Mouse (Mus musculus) kidney, embryonic 14.5 days (tissue): ENCODE measurements at regions not wholly inside any gene's neighbourhood (a gene's known extent, or its start where the extent isn't known, plus 50 kb on each side); places are given as distances from the start of the nearest gene placed in this dataset.

Experiments
- ATAC-seq: fragments of 200-750 bp; cut with Nextera tagmentation; 2 replicates; pipeline ENCODE4 v1.8.0; 2017; ENCODE audit warnings: moderate number of reproducible peaks, mild to moderate bottlenecking, moderate TSS enrichment, moderate library complexity; ENCODE audit not compliant: low FRiP score, low TSS enrichment
- H3K27ac ChIP-seq: fragments of 300-500 bp; sonication (generic); 2 replicates; pipeline ENCODE4 v1.5.1; 2014; ENCODE audit warnings: low read depth, mild to moderate bottlenecking, low read length, moderate library complexity, mixed read lengths
- H3K27me3 ChIP-seq: fragments of 300-500 bp; sonication (generic); 2 replicates; pipeline ENCODE4 v1.6.1; 2014; ENCODE audit warnings: mild to moderate bottlenecking, low read length; ENCODE audit not compliant: control insufficient read depth, insufficient read depth
- H3K36me3 ChIP-seq: fragments of 300-500 bp; sonication (generic); 2 replicates; pipeline ENCODE4 v1.6.1; 2014; ENCODE audit warnings: low read length, mixed read lengths; ENCODE audit not compliant: control insufficient read depth, insufficient read depth
- H3K4me1 ChIP-seq: fragments of 300-500 bp; sonication (generic); 2 replicates; pipeline ENCODE4 v1.6.1; 2014; ENCODE audit warnings: low read length, mixed read lengths; ENCODE audit not compliant: control insufficient read depth, insufficient read depth
- H3K4me2 ChIP-seq: fragments of 300-500 bp; sonication (generic); replicated peaks from 2 replicates; pipeline ENCODE4 v1.6.1; 2014; ENCODE audit warnings: low read depth, mild to moderate bottlenecking, low read length
- H3K4me3 ChIP-seq: fragments of 300-500 bp; sonication (generic); 2 replicates; pipeline ENCODE4 v1.5.1; 2014; ENCODE audit warnings: mild to moderate bottlenecking, low read length
- H3K9ac ChIP-seq: fragments of 300-500 bp; sonication (generic); 2 replicates; pipeline ENCODE4 v1.6.1; 2014; ENCODE audit warnings: low read depth, mild to moderate bottlenecking, low read length, moderate library complexity
- H3K9me3 ChIP-seq: fragments of 300-500 bp; sonication (generic); 2 replicates; pipeline ENCODE4 v1.6.1; 2016; ENCODE audit warnings: low read length; ENCODE audit not compliant: control insufficient read depth
- WGBS: fragments of 180-500 bp; shearing (Covaris S2); extraction: QIAGEN DNeasy Blood & Tissue Kit; methylation state at CpG from one replicate; pipeline ENCODE4 v1.1.7; 2014; 5-methylcytosine and 5-hydroxymethylcytosine counted together

GRCm38 (mm10) chr10:21470589-21470988 lies 93.5 kb downstream of the Aldh8a1 start:
- Histone ChIP-seq H3K9ac (no peak overlapping the region), H3K36me3 (no peaks in the 10 kb centered on the region), H3K9me3 (no peaks in the 10 kb centered on the region), H3K27ac (no peak overlapping the region), H3K4me1 (no peaks in the 10 kb centered on the region), H3K4me3 (no peak overlapping the region), H3K4me2 (no peak overlapping the region), H3K27me3 (no peaks in the 10 kb centered on the region)
- ATAC-seq, result no peak
- 81% methylated on average over 20 of the region's 20 CpGs for WGBS

DNA sequence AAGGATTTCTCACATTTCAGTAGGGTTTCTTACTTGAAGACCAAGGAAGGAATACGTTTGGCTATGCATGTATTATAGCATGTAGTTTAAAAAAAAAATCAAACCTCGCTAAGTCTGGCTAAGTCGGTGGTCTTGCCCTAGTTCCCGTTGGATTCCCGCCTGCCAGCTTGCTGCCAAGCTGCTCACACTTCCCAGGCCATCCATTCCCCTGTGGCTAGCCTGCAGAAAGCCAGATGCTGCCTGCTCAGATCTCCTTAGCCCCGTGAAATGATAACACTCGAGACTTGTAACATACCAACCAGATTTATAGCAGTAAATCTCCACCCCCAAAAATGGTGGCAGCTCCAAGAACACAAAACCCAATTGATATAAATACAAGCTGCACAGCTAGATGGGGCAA lies 97.2 kb downstream of the Aldh8a1 start:
- WGBS, result 69% methylated on average over 7 of the region's 7 CpGs
- no peaks in the 10 kb centered on the region for H3K36me3 ChIP-seq
- H3K4me1 ChIP-seq, result no peaks in the 10 kb centered on the region
- no peak for ATAC-seq
- H3K9me3 ChIP-seq, result no peaks in the 10 kb centered on the region
- no peak overlapping the region for H3K9ac ChIP-seq
- H3K27ac ChIP-seq, result no peak overlapping the region
- H3K4me2 ChIP-seq, result no peak overlapping the region
- H3K27me3 ChIP-seq, result no peaks in the 10 kb centered on the region
- H3K4me3 ChIP-seq, result no peak overlapping the region

DNA sequence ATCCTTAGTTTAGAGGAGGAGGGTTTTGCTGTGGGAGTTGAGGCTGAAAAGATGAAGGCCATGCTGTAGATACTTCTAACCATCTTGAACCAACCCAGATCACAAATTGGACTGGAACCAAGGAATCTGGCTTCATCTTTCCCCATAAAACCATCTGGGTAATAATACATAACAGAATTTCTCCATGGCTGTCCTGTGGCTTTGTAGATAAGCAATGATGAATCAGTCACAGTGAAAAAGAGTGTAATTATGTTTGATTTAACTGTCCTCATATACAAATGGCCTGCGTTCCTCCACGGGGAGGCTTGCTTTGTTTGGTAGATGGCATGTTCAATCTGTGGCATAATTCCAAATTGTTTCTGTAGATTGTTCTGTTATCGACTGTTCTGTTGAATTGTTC lies 100.9 kb downstream of the Aldh8a1 start:
- Histone ChIP-seq H3K27ac (no peak overlapping the region), H3K9ac (no peak overlapping the region), H3K9me3 (no peaks in the 10 kb centered on the region), H3K4me1 (no peaks in the 10 kb centered on the region), H3K27me3 (no peaks in the 10 kb centered on the region), H3K4me2 (no peak overlapping the region), H3K4me3 (no peak overlapping the region), H3K36me3 (no peaks in the 10 kb centered on the region)
- no peak for ATAC-seq
- WGBS, result 93% methylated on average over 3 of the region's 3 CpGs

DNA sequence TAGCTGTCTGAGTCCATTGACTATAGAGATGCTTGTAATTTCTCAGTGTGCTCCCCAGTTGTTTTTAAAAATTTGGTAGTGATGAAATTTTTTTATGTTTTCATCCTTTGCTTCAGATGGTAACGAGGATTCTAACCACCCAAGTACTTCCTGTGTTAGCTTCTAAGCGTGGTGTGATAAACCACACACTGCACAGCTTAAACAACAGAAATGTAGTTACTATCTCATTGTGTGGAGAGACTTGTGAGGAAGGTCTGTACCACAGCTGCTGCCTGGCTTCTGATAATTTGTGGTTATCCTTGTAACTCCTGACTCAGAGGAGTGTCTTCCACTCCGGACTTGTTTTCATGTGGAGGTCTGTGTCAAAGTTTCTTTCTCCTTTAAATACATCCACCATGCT lies 102.3 kb downstream of the Aldh8a1 start:
- Histone ChIP-seq H3K4me2 (no peak overlapping the region), H3K27ac (no peak overlapping the region), H3K4me1 (no peaks in the 10 kb centered on the region), H3K36me3 (no peaks in the 10 kb centered on the region), H3K27me3 (no peaks in the 10 kb centered on the region), H3K4me3 (no peak overlapping the region), H3K9ac (no peak overlapping the region), H3K9me3 (no peaks in the 10 kb centered on the region)
- no peak for ATAC-seq
- 86% methylated on average over 3 of the region's 3 CpGs for WGBS

DNA sequence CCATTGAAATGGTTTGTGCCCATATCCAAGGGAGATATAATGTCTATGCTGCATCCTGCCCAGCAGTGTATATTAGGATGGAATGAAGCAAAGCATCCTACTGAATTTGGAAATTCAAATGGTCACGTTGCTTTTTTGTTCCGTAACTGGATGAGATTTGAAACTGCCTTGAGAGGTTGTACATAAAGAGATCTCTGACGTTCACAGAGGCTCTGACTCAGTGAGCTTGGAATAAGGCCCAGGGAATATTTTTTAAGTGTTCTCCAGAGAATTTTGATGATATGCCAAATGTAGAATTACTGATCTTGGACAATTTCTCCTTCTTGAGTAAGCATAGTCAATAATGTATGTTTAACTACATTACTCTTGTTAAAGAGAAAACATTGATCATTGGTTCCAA lies 104.2 kb downstream of the Aldh8a1 start:
- Histone ChIP-seq H3K4me2 (no peak overlapping the region), H3K9me3 (no peaks in the 10 kb centered on the region), H3K36me3 (no peaks in the 10 kb centered on the region), H3K4me3 (no peak overlapping the region), H3K4me1 (no peaks in the 10 kb centered on the region), H3K9ac (no peak overlapping the region), H3K27ac (no peak overlapping the region), H3K27me3 (no peaks in the 10 kb centered on the region)
- no peak for ATAC-seq
- 96% methylated on average over 3 of the region's 3 CpGs for whole genome bisulfite sequencing

- Histone ChIP-seq H3K9ac (no peak overlapping the region), H3K9me3 (no peaks in the 10 kb centered on the region), H3K4me3 (no peak overlapping the region), H3K4me2 (no peak overlapping the region), H3K4me1 (no peaks in the 10 kb centered on the region), H3K36me3 (no peaks in the 10 kb centered on the region), H3K27me3 (no peaks in the 10 kb centered on the region), H3K27ac (no peak overlapping the region)
- ATAC-seq, result no peak
- 69% methylated on average over 4 of the region's 4 CpGs for WGBS
Measured at GRCm38 (mm10) chr10:21482055-21482454, 105.0 kb downstream of the Aldh8a1 start.

- WGBS, result 52% methylated on average over 9 of the region's 9 CpGs
Measured at GRCm38 (mm10) chr10:21482659-21483058, 105.6 kb downstream of the Aldh8a1 start.

DNA sequence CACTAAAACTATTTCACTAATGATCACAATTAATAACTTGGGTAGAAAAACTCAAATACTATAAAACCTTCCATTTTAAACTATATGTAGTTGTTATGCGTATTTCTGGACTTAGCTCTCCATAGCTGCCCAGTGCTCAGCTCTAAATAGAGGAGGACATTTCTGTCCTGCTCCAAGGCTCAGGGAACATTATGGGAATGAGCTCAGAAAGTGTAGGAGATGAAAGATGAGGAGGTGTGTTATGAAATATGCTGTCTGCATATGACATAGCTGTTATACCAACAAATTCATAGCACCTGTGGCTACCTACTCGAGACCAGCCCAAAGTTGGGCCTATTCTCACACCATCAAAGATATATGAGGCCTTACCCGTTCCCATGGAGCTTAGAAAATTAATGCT lies 106.3 kb downstream of the Aldh8a1 start:
- H3K4me1 ChIP-seq, result no peaks in the 10 kb centered on the region
- H3K27ac ChIP-seq, result no peak overlapping the region
- no peaks in the 10 kb centered on the region for H3K9me3 ChIP-seq
- ATAC-seq, result no peak
- H3K36me3 ChIP-seq, result no peaks in the 10 kb centered on the region
- H3K4me3 ChIP-seq, result no peak overlapping the region
- no peak overlapping the region for H3K9ac ChIP-seq
- H3K4me2 ChIP-seq, result no peak overlapping the region
- no peaks in the 10 kb centered on the region for H3K27me3 ChIP-seq
- WGBS, result 85% methylated on average over 3 of the region's 3 CpGs

More at GRCm38 (mm10) chr10:21482659-21483058, 105.6 kb downstream of the Aldh8a1 start:
- no peak overlapping the region for H3K4me2 ChIP-seq
- H3K4me3 ChIP-seq, result no peak overlapping the region
- no peak overlapping the region for H3K9ac ChIP-seq
- H3K9me3 ChIP-seq, result no peaks in the 10 kb centered on the region
- H3K27ac ChIP-seq, result no peak overlapping the region
- no peaks in the 10 kb centered on the region for H3K36me3 ChIP-seq
- no peak for ATAC-seq
- no peaks in the 10 kb centered on the region for H3K27me3 ChIP-seq
- H3K4me1 ChIP-seq, result no peaks in the 10 kb centered on the region

DNA sequence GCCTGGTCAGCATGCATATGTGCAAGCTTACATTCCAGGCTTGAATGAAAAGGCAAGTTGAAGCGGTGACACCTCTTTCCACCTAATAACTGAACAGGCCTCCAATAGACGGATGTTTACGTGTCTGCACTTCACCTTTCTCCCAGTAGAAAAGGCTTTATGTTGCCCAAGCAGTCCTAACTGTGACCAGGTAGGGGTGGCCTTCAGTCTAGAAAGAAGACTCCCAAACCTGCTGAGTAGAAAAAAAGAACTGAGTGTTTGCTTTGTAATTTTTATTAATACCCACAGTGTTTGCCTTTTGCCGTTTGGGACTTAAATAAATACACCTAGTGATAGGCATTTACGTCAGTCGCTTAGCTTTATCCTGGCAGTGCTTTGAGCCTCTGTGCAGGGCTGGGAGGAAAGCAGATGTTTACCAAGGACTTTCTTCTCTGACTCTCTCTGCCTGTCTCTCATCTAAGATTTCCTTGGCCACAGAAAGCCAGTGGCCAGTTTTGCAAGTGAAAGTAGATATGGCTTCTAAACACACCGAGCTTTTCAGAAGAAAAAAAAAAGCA lies 104.5 kb upstream of the 1700020N01Rik start:
- no peak overlapping the region for H3K9ac ChIP-seq
- H3K36me3 ChIP-seq, result no peaks in the 10 kb centered on the region
- H3K27me3 ChIP-seq, result no peaks in the 10 kb centered on the region
- ATAC-seq, result no peak
- no peak overlapping the region for H3K4me3 ChIP-seq
- H3K9me3 ChIP-seq, result no peaks in the 10 kb centered on the region
- 79% methylated on average over 7 of the region's 7 CpGs for WGBS
- H3K4me2 ChIP-seq, result no peak overlapping the region
- no peak overlapping the region for H3K27ac ChIP-seq
- H3K4me1 ChIP-seq, result no peaks in the 10 kb centered on the region
